Comparison of ENCODE assay signal across 29 mouse cellular contexts in the genomic region with DNA sequence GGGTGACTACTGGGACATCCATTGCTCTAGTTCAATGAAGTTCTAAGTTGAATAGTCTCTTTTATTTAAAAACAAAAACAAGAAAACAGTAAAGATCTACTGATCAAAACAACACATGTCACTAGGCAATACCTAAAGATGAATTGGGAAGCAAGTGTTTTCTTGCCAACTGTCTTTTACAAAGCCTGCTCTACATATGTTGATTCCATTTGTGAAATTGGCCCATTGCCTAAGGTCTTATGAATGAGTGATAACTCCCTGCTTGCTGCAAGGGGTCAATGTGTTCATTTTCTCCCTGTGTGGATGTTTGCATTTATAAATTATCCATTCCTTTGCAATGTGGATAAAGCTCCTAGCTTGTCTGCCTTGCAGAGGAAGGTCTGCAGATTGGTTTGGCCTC.
"Had no signal": no experiment of that assay in that cellular context is flagged by ENCODE, and none has a peak within 500 bp of the region (broad histone marks: within the 10 kb centered on the region; RNA-seq: fewer than 3 reads in every experiment).

No protein-coding gene starts in this region.

- H3K4me1 ChIP-seq: heart, embryonic 15.5 days; hindbrain, embryonic 10.5 days; hindbrain, embryonic 12.5 days; intestine, embryonic 15.5 days; liver, embryonic 13.5 days; liver, embryonic 15.5 days had no signal

- H3K27me3 ChIP-seq: heart, embryonic 13.5 days; heart, embryonic 15.5 days; hindbrain, embryonic 12.5 days; intestine, embryonic 15.5 days; limb, embryonic 13.5 days; liver, embryonic 13.5 days; liver, embryonic 15.5 days had no signal

- H3K36me3 ChIP-seq: heart, embryonic 13.5 days; heart, embryonic 15.5 days; hindbrain, embryonic 10.5 days; hindbrain, embryonic 12.5 days; intestine, embryonic 15.5 days; limb, embryonic 13.5 days; liver, embryonic 13.5 days; liver, embryonic 15.5 days had no signal

- ATAC-seq: hindbrain, embryonic 16.5 days; inflammation-experienced regulatory T-cells, adult 6 months; intestine, embryonic 15.5 days; intestine, postnatal 0 days; liver, postnatal 0 days had no signal

- H3K4me3 ChIP-seq: gastrocnemius, adult 2 months; heart, adult 2 months; heart, embryonic 13.5 days; heart, embryonic 15.5 days; hindbrain, embryonic 10.5 days; hindbrain, embryonic 12.5 days; intestine, embryonic 15.5 days; layer of hippocampus, adult 2 months; left cerebral cortex, adult 2 months; limb, embryonic 13.5 days; liver, embryonic 13.5 days; liver, embryonic 15.5 days had no signal

- DNase-seq: gastrocnemius, adult 2 months; gastrocnemius, postnatal 10 days; gastrocnemius, postnatal 25 days; heart, adult 2 months; heart, postnatal 14 days; heart, postnatal 4 days; kidney, adult 18-20 months; kidney, adult 8-10 months; kidney, postnatal 10 days; kidney, postnatal 25 days; kidney, postnatal 4 days; liver; liver, embryonic 13.5 days; liver, postnatal 0 days had no signal

- H3K9ac ChIP-seq: heart, embryonic 13.5 days; heart, embryonic 15.5 days; hindbrain, embryonic 12.5 days; hindbrain, embryonic 14.5 days; intestine, embryonic 15.5 days; limb, embryonic 13.5 days; liver, embryonic 13.5 days; liver, embryonic 15.5 days; liver, postnatal 0 days had no signal

- H3K9me3 ChIP-seq: heart, embryonic 13.5 days; hindbrain, embryonic 10.5 days; hindbrain, embryonic 12.5 days; intestine, embryonic 15.5 days; limb, embryonic 13.5 days; liver, embryonic 13.5 days; liver, embryonic 15.5 days had no signal

- H3K27ac ChIP-seq: gastrocnemius, adult 2 months; heart, adult 2 months; heart, embryonic 13.5 days; heart, embryonic 15.5 days; hindbrain, embryonic 10.5 days; hindbrain, embryonic 12.5 days; hindbrain, embryonic 14.5 days; intestine, embryonic 15.5 days; layer of hippocampus, adult 2 months; left cerebral cortex, adult 2 months; limb, embryonic 13.5 days; liver, embryonic 13.5 days; liver, embryonic 15.5 days had no signal

- H3K4me2 ChIP-seq: heart, embryonic 11.5 days; heart, embryonic 13.5 days; heart, embryonic 15.5 days; hindbrain, embryonic 12.5 days; hindbrain, embryonic 14.5 days; intestine, embryonic 15.5 days; limb, embryonic 13.5 days; liver, embryonic 11.5 days; liver, embryonic 13.5 days; liver, embryonic 15.5 days had no signal
